Mouse (Mus musculus) kidney, postnatal 10 days (tissue): ENCODE measurements around the gene Ccr6.
A peak's percentile ranks its signal among the peaks of the same experiment; 100 is the strongest.

ENCODE experiments used
- DNase-seq: peaks from one replicate; pipeline ENCODE4 v3.0.0; 2021; ENCODE audit warnings: mixed read lengths

Ccr6 gene

GRCm38 (mm10) chr17:8235743-8236142 is at the start of gene Ccr6:
Gene Ccr6 (plus strand): TSS chr17:8236043.
- DNase-seq, result no peak

GRCm38 (mm10) chr17:8193678-8194077 is 42.2 kb upstream of the Ccr6 start:
- no peak for DNase-seq

GRCm38 (mm10) chr17:8195685-8196376 is 40.0 kb upstream of the Ccr6 start:
- no peak for DNase-seq

- DNase-seq, result no peak
These were observed 38.2 kb upstream of the Ccr6 start for GRCm38 (mm10) chr17:8197652-8198051.

- DNase-seq, result no peak
These were observed 36.5 kb upstream of the Ccr6 start for GRCm38 (mm10) chr17:8199067-8199935.

- no peak for DNase-seq
These were observed 35.9 kb upstream of the Ccr6 start for GRCm38 (mm10) chr17:8199936-8200330.

GRCm38 (mm10) chr17:8203487-8203886 is 32.4 kb upstream of the Ccr6 start:
- DNase-seq, result no peak

- DNase-seq, result peak; percentile 26
These were observed 30.6 kb upstream of the Ccr6 start for GRCm38 (mm10) chr17:8205221-8205631.

GRCm38 (mm10) chr17:8206691-8207090 is 29.2 kb upstream of the Ccr6 start:
- no peak for DNase-seq

GRCm38 (mm10) chr17:8209696-8210095 is 26.1 kb upstream of the Ccr6 start:
- no peak for DNase-seq

- DNase-seq, result no peak
These were observed 25.7 kb upstream of the Ccr6 start for GRCm38 (mm10) chr17:8210170-8210569.

- no peak for DNase-seq
These were observed 25.2 kb upstream of the Ccr6 start for GRCm38 (mm10) chr17:8210675-8211074.

- DNase-seq, result no peak
These were observed 24.4 kb upstream of the Ccr6 start for GRCm38 (mm10) chr17:8211399-8211798.

- DNase-seq, result no peak
These were observed 21.5 kb upstream of the Ccr6 start for GRCm38 (mm10) chr17:8214369-8214768.

GRCm38 (mm10) chr17:8215016-8215745 is 20.7 kb upstream of the Ccr6 start:
- DNase-seq, result no peak

GRCm38 (mm10) chr17:8223225-8223624 is 12.6 kb upstream of the Ccr6 start:
- DNase-seq, result no peak

- DNase-seq, result no peak
These were observed 11.8 kb upstream of the Ccr6 start for GRCm38 (mm10) chr17:8224072-8224471.

GRCm38 (mm10) chr17:8225166-8225565 is 10.7 kb upstream of the Ccr6 start:
- no peak for DNase-seq

- no peak for DNase-seq
These were observed 10.1 kb upstream of the Ccr6 start for GRCm38 (mm10) chr17:8225746-8226145.

- DNase-seq, result no peak
These were observed 7.2 kb upstream of the Ccr6 start for GRCm38 (mm10) chr17:8228622-8229021.

GRCm38 (mm10) chr17:8229607-8230006 is 6.2 kb upstream of the Ccr6 start:
- DNase-seq, result no peak

GRCm38 (mm10) chr17:8232089-8232488 is 3.8 kb upstream of the Ccr6 start:
- DNase-seq, result peak; percentile 46

- DNase-seq, result no peak
These were observed 2.1 kb upstream of the Ccr6 start for GRCm38 (mm10) chr17:8233618-8234214.
